Mouse (Mus musculus) intestine, embryonic 15.5 days (tissue): ENCODE results near the gene Slc15a1. TPM values are rescaled to one million over a fixed set of nuclear protein-coding genes. Genes with fewer than 3 reads are reported as not detected.

ENCODE experiments used
- ATAC-seq: fragments of 200-750 bp; cut with Nextera tagmentation; 2 replicates; pipeline ENCODE4 v1.8.0; 2017; ENCODE audit warnings: moderate TSS enrichment, moderate library complexity
- H3K27ac ChIP-seq: fragments of 300-500 bp; sonication (generic); 2 replicates; pipeline ENCODE4 v1.5.1; 2015; ENCODE audit warnings: mild to moderate bottlenecking, inconsistent platforms
- H3K27me3 ChIP-seq: fragments of 300-500 bp; sonication (generic); replicated peaks from 2 replicates; pipeline ENCODE4 v1.6.1; 2015; ENCODE audit warnings: inconsistent platforms
- H3K36me3 ChIP-seq: fragments of 300-500 bp; sonication (generic); 2 replicates; pipeline ENCODE4 v1.6.1; 2015; ENCODE audit warnings: inconsistent platforms
- H3K4me1 ChIP-seq: fragments of 300-500 bp; sonication (generic); replicated peaks from 2 replicates; pipeline ENCODE4 v1.6.1; 2015; ENCODE audit warnings: inconsistent platforms
- H3K4me2 ChIP-seq: fragments of 300-500 bp; sonication (generic); replicated peaks from 2 replicates; pipeline ENCODE4 v1.6.1; 2015; ENCODE audit warnings: mild to moderate bottlenecking, inconsistent platforms
- H3K4me3 ChIP-seq: fragments of 300-500 bp; sonication (generic); replicated peaks from 2 replicates; pipeline ENCODE4 v1.5.1; 2015; ENCODE audit warnings: inconsistent platforms
- H3K9ac ChIP-seq: fragments of 300-500 bp; sonication (generic); 2 replicates; pipeline ENCODE4 v1.6.1; 2015; ENCODE audit warnings: inconsistent platforms
- H3K9me3 ChIP-seq: fragments of 300-500 bp; sonication (generic); 2 replicates; pipeline ENCODE4 v1.6.1; 2016; ENCODE audit warnings: inconsistent platforms
- WGBS: fragments of 180-500 bp; shearing (Covaris S2); methylation state at CpG from one replicate; pipeline ENCODE4 v1.1.7; 2015; 5-methylcytosine and 5-hydroxymethylcytosine counted together
- polyA plus RNA-seq: library from polyadenylated mRNA; unstranded; fragments of >200 nt; fragmentation: Nextera tagmentation; extraction: Ambion mirVana; gene quantifications from 2 replicates; pipeline ENCODE4 v1.2.1, GENCODE M21; 2015

Gene Slc15a1
- polyA plus RNA-seq, 1 experiment from 2014 or later, result 6.0 TPM

DNA sequence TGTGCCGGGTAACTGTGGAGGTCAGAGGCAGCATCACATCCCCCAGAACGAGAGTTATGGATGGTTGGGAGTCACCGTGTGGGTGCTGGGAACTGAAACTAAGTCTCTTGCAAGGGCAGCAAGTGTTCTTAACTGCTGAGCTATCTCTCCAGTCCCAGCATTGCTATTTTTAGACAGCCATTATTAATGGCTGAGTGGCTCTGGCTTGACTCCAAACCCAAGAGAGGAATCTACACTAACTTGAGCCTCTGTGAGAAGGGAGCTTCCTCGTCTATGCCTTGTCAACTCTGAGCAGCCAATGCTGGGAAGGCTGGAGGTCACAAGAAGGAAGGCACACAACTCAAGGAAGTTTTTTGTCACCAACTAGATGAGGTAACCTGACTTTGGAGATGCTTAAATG lies 16.7 kb upstream of the Slc15a1 start:
- H3K36me3 ChIP-seq, result no peaks in the 10 kb centered on the region
- no peak overlapping the region for H3K9ac ChIP-seq
- no peaks in the 10 kb centered on the region for H3K27me3 ChIP-seq
- H3K27ac ChIP-seq, result no peak overlapping the region
- no peaks in the 10 kb centered on the region for H3K9me3 ChIP-seq
- peak; percentile 63 for ATAC-seq
- H3K4me2 ChIP-seq, result no peak overlapping the region
- 37% methylated on average over 4 of the region's 4 CpGs for WGBS
- no peak overlapping the region for H3K4me3 ChIP-seq
- H3K4me1 ChIP-seq, result no peaks in the 10 kb centered on the region

- no peak for ATAC-seq
- Histone ChIP-seq H3K4me3 (no peak overlapping the region), H3K9ac (no peak overlapping the region), H3K36me3 (no peaks in the 10 kb centered on the region), H3K27ac (no peak overlapping the region), H3K4me2 (no peak overlapping the region), H3K27me3 (no peaks in the 10 kb centered on the region), H3K4me1 (no peaks in the 10 kb centered on the region), H3K9me3 (no peaks in the 10 kb centered on the region)
- WGBS, result 80% methylated on average over 5 of the region's 5 CpGs
These were observed 11.8 kb upstream of the Slc15a1 start for GRCm38 (mm10) chr14:121516881-121517280.

DNA sequence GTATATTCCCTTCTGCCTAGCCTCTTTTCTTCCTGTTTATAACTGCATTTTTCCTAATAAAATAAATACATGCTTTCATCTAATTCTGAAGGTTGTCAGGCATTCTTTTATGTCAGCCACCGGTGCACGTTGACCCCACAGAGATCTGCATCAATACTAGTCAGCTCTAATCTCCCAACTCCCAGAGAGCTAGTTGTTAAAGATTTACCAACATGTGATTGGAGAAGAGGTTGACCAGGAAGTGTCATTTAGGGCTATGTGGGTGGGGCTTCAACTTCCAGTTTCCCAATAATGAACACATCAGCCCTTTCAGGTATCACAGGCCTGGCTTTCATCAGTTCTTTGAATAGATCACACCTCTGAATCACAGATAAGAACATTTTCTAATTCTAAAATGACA lies 3.9 kb upstream of the Slc15a1 start:
- H3K27ac ChIP-seq, result no peak overlapping the region
- ATAC-seq, result peak; percentile 48; the same call in 1 of the 2 replicates
- H3K27me3 ChIP-seq, result peaks cover 5% of the 10 kb centered on the region; the same call in 1 of the 2 replicates
- H3K4me2 ChIP-seq, result no peak overlapping the region
- WGBS, result 38% methylated on average over 2 of the region's 2 CpGs
- no peak overlapping the region for H3K9ac ChIP-seq
- peaks cover 20% of the 10 kb centered on the region for H3K4me1 ChIP-seq
- no peaks in the 10 kb centered on the region for H3K36me3 ChIP-seq
- H3K4me3 ChIP-seq, result no peak overlapping the region
- H3K9me3 ChIP-seq, result no peaks in the 10 kb centered on the region

DNA sequence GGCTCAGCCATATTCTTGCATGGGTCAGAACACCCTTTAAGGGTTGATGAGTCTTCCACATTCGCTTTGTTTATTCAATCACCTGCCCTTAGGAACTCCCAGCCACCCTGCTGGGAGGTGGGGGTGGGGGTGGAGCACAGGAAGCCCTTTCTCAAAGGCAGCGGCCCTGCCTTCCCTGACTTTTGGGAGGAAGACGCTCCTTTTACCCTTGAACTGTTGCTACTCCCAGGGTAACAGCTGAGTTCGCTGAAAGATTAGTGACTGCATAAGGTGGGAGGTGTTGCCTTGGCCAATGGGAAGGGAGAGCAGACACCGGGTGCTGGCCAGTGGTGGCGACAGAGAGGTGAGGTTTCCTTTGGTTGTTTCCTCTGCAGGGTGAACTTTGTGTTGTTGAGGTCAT lies 1.3 kb upstream of the Slc15a1 start:
- H3K4me3 ChIP-seq, result no peak overlapping the region
- peaks cover 20% of the 10 kb centered on the region for H3K4me1 ChIP-seq
- peak; percentile 37 for ATAC-seq
- H3K4me2 ChIP-seq, result no peak overlapping the region; the same call in 1 of the 2 replicates
- H3K27ac ChIP-seq, result no peak overlapping the region
- H3K9ac ChIP-seq, result no peak overlapping the region
- H3K27me3 ChIP-seq, result peaks cover 5% of the 10 kb centered on the region; the same call in 1 of the 2 replicates
- 14% methylated on average over 6 of the region's 6 CpGs for WGBS
- H3K9me3 ChIP-seq, result no peaks in the 10 kb centered on the region
- H3K36me3 ChIP-seq, result no peaks in the 10 kb centered on the region

- Histone ChIP-seq H3K4me1 (peaks cover 20% of the 10 kb centered on the region), H3K9ac (no peak overlapping the region), H3K4me2 (peak overlapping the region; percentile 63), H3K36me3 (no peaks in the 10 kb centered on the region), H3K9me3 (no peaks in the 10 kb centered on the region), H3K27me3 (peaks cover 5% of the 10 kb centered on the region; the same call in 1 of the 2 replicates), H3K27ac (no peak overlapping the region), H3K4me3 (peak overlapping the region; percentile 25)
- ATAC-seq, result no peak; the same call in 1 of the 2 replicates
- WGBS, result 45% methylated on average over 9 of the region's 9 CpGs
These were observed 421 bp upstream of the Slc15a1 start for GRCm38 (mm10) chr14:121505485-121505860.

- H3K4me3 ChIP-seq, result no peak overlapping the region
- peaks cover 14% of the 10 kb centered on the region; the same call in 1 of the 2 replicates for H3K4me1 ChIP-seq
- peaks cover 5% of the 10 kb centered on the region; the same call in 1 of the 2 replicates for H3K27me3 ChIP-seq
- H3K9ac ChIP-seq, result no peak overlapping the region
- no peak for ATAC-seq
- no peaks in the 10 kb centered on the region for H3K9me3 ChIP-seq
- H3K36me3 ChIP-seq, result no peaks in the 10 kb centered on the region
- WGBS, result 58% methylated on average over 2 of the region's 2 CpGs
- no peak overlapping the region for H3K4me2 ChIP-seq
- no peak overlapping the region for H3K27ac ChIP-seq
These were observed 4.5 kb downstream of the Slc15a1 start for GRCm38 (mm10) chr14:121500577-121500976.

DNA sequence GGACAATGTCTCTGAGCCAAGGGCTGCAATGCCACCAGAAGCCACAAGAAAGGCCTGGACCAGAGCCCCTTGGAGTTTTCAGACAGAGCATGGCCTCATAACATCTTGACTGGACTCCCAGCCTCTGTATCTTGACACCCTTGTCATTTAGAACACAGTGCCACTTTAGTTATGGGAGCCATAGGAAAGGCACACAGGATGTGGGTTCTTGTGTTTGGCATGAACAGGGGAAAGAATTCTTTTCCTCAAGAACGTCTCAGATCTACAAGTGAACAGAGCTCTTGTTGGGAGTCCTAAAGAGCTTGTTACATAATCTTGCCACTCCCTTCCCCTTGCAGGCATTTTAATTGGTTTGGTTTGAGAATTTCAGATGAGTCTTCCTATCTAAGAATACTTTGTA lies 5.3 kb downstream of the Slc15a1 start:
- H3K9ac ChIP-seq, result no peak overlapping the region
- no peaks in the 10 kb centered on the region for H3K36me3 ChIP-seq
- no peak overlapping the region for H3K4me2 ChIP-seq
- no peaks in the 10 kb centered on the region for H3K9me3 ChIP-seq
- H3K27me3 ChIP-seq, result no peaks in the 10 kb centered on the region; the same call in 1 of the 2 replicates
- H3K4me1 ChIP-seq, result 0 out of 2 replicates have a peak, but pooled peaks cover 7% of the 10 kb centered on the region
- H3K27ac ChIP-seq, result no peak overlapping the region
- no peak for ATAC-seq
- 46% methylated on average over 1 of the region's 1 CpGs for WGBS
- no peak overlapping the region for H3K4me3 ChIP-seq

DNA sequence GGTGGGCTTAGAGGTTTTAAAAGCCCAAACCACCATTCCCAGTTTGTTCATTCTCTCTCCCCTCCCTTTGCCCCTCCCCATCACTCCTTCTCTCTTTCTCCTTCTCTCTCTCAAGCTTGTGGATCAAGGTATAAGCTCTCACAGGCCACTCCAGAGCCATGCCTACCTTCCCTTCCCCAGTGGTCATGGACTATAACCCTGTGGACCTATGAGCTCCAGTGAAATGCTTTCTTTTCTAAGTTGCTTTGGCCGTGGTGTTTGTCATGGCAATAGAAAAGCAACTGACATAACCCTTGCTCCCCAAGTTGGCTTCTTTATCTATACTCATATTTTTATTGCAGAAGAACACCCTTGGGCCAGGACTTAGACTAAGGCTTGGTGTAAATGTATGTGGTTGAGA lies 7.3 kb downstream of the Slc15a1 start:
- no peaks in the 10 kb centered on the region for H3K27me3 ChIP-seq
- no peaks in the 10 kb centered on the region for H3K36me3 ChIP-seq
- H3K9ac ChIP-seq, result no peak overlapping the region
- H3K4me2 ChIP-seq, result no peak overlapping the region
- H3K27ac ChIP-seq, result no peak overlapping the region
- WGBS, result 78% methylated on average over 1 of the region's 1 CpGs
- H3K9me3 ChIP-seq, result no peaks in the 10 kb centered on the region
- ATAC-seq, result peak; percentile 42; the same call in 1 of the 2 replicates
- H3K4me3 ChIP-seq, result no peak overlapping the region
- H3K4me1 ChIP-seq, result peaks cover 8% of the 10 kb centered on the region

GRCm38 (mm10) chr14:121495741-121496140 lies 9.3 kb downstream of the Slc15a1 start:
- H3K27ac ChIP-seq, result no peak overlapping the region
- 84% methylated on average over 4 of the region's 4 CpGs for WGBS
- H3K27me3 ChIP-seq, result no peaks in the 10 kb centered on the region
- H3K36me3 ChIP-seq, result no peaks in the 10 kb centered on the region
- no peak overlapping the region for H3K4me3 ChIP-seq
- peaks cover 16% of the 10 kb centered on the region for H3K4me1 ChIP-seq
- no peak overlapping the region for H3K9ac ChIP-seq
- H3K9me3 ChIP-seq, result no peaks in the 10 kb centered on the region
- no peak for ATAC-seq
- no peak overlapping the region for H3K4me2 ChIP-seq

- WGBS, result 74% methylated on average over 2 of the region's 2 CpGs
- Histone ChIP-seq H3K9me3 (no peaks in the 10 kb centered on the region), H3K4me2 (no peak overlapping the region), H3K36me3 (no peaks in the 10 kb centered on the region), H3K27ac (no peak overlapping the region), H3K9ac (no peak overlapping the region), H3K27me3 (no peaks in the 10 kb centered on the region), H3K4me3 (no peak overlapping the region), H3K4me1 (peaks cover 16% of the 10 kb centered on the region)
- ATAC-seq, result no peak
These were observed 9.9 kb downstream of the Slc15a1 start for GRCm38 (mm10) chr14:121495120-121495519.

DNA sequence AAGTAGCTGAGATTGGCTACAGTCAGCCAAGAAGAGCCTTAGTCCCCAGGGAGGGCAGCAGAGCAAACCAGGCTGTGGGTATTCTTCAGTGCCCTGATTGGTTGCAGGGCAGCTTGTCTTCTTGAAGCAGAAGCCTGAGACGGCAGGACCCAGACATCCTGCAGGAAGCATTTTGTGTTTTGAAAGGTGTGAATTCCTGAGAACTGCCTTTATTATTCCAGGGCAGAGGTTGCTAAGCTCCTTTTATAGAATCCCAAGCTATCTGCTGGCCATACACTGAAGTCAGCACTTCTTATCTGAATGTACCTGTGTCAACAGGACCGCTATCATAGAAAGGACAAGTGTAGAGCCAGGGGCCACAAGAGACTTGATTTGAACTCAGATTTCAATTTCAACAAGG lies 10.8 kb downstream of the Slc15a1 start:
- ATAC-seq, result peak; percentile 65
- peaks cover 16% of the 10 kb centered on the region for H3K4me1 ChIP-seq
- H3K36me3 ChIP-seq, result no peaks in the 10 kb centered on the region
- H3K4me3 ChIP-seq, result no peak overlapping the region
- H3K9ac ChIP-seq, result no peak overlapping the region
- H3K27ac ChIP-seq, result peak overlapping the region; percentile 74
- no peaks in the 10 kb centered on the region for H3K27me3 ChIP-seq
- 40% methylated on average over 2 of the region's 2 CpGs for WGBS
- peak overlapping the region; percentile 28; the same call in 1 of the 2 replicates for H3K4me2 ChIP-seq
- H3K9me3 ChIP-seq, result no peaks in the 10 kb centered on the region

DNA sequence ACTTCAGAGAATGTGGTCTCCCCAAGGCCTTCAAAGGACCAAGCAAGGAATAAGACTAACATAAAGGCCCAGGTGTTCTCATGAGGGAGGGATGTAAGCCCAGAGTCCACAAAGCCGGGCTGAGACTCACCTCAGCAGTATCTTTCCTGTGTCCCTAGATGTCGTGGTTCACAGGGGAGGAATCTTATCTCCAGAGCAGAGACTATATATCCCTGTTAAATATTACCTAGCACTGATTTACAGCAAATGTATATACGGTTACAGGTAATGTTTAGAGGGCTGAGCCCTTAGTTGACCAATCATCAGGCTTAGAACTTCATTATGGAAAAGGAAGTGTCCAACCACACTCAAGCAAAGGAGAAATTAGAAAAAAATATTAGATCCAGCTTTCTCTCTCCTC lies 11.3 kb downstream of the Slc15a1 start:
- no peak overlapping the region for H3K9ac ChIP-seq
- WGBS, result 51% methylated on average over 3 of the region's 3 CpGs
- ATAC-seq, result peak; percentile 91
- no peaks in the 10 kb centered on the region for H3K36me3 ChIP-seq
- no peak overlapping the region for H3K4me2 ChIP-seq
- peaks cover 16% of the 10 kb centered on the region for H3K4me1 ChIP-seq
- no peaks in the 10 kb centered on the region for H3K27me3 ChIP-seq
- H3K27ac ChIP-seq, result peak overlapping the region; percentile 74
- no peaks in the 10 kb centered on the region for H3K9me3 ChIP-seq
- H3K4me3 ChIP-seq, result no peak overlapping the region

DNA sequence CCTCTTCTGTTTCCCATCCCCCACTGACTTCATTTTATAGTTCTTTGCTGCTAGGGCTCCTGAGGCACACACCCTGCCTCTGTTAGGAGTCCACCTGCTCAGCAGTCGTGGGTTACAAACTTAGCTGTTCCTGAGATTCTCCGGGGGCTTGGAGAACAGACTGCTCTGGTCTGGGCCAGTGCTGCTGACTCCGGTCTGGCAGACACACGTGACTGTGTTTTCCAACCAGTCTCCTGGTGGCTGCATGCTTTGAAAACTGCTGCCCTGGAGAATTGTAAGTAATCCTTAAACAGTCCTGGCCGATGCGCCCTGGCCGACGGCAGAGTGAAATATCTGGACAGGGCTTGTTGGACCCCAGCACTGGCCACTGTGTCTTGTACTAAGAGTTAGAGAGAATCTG lies 12.7 kb downstream of the Slc15a1 start:
- Histone ChIP-seq H3K4me3 (no peak overlapping the region), H3K36me3 (no peaks in the 10 kb centered on the region), H3K9me3 (no peaks in the 10 kb centered on the region), H3K4me1 (peaks cover 16% of the 10 kb centered on the region), H3K9ac (no peak overlapping the region), H3K4me2 (no peak overlapping the region), H3K27ac (no peak overlapping the region), H3K27me3 (no peaks in the 10 kb centered on the region)
- ATAC-seq, result no peak
- WGBS, result 40% methylated on average over 8 of the region's 8 CpGs
